Comparison of ENCODE assay signal across 8 mouse cellular contexts in genomic region chr2:6720753-6721459, GRCm38 (mm10).
A peak's percentile ranks its signal among the peaks of the same experiment; 100 is the strongest.
DNase-seq lines count a peak whose midpoint lies in the region; ATAC-seq and TF ChIP-seq lines count a peak whose summit lies in the region.

No protein-coding gene starts in this region.

- intact Hi-C loops in heart, adult 2 months (cut with DNase I), result no loop called here
- intact Hi-C loops in heart, postnatal 36 days (cut with DNase I), result no loop called here

- peak overlapping the region; percentile 43 for H3K9ac ChIP-seq in heart, adult 2 months (ENCODE audit: low read depth, low read length)
- peak overlapping the region; percentile 65 for H3K9ac ChIP-seq in embryonic facial prominence, embryonic 13.5 days
- peak overlapping the region; percentile 56 for H3K9ac ChIP-seq in limb, embryonic 12.5 days (replicated peaks)
- peak overlapping the region; percentile 51 for H3K9ac ChIP-seq in midbrain, embryonic 15.5 days

- DNase-seq in heart, adult 2 months, result peak in 1 of 2 experiments; percentile 49
- no peak for DNase-seq in heart, postnatal 4 days
- peak; percentile 28 to 41 for DNase-seq in heart, postnatal 36 days
- peak; percentile 78 for DNase-seq in thymus, postnatal 0 days (ENCODE audit: low spot score)

- peaks cover 2% of the 10 kb centered on the region for H3K4me1 ChIP-seq in heart, adult 2 months (ENCODE audit: control insufficient read depth, insufficient read depth, low read length)
- peaks cover 16% of the 10 kb centered on the region for H3K4me1 ChIP-seq in embryonic facial prominence, embryonic 13.5 days
- H3K4me1 ChIP-seq in limb, embryonic 12.5 days (replicated peaks), result peaks cover 27% of the 10 kb centered on the region
- peaks cover 31% of the 10 kb centered on the region for H3K4me1 ChIP-seq in midbrain, embryonic 15.5 days

- 42% methylated on average over 11 of the region's 11 CpGs for WGBS in heart, adult 2 months
- WGBS in embryonic facial prominence, embryonic 13.5 days, result 19% methylated on average over 11 of the region's 11 CpGs
- 10% methylated on average over 11 of the region's 11 CpGs for WGBS in limb, embryonic 12.5 days
- 29% methylated on average over 11 of the region's 11 CpGs for WGBS in midbrain, embryonic 15.5 days

- peak overlapping the region; percentile 59 for H3K27ac ChIP-seq in heart, adult 2 months
- peak overlapping the region; percentile 66; the same call in 1 of the 2 replicates for H3K27ac ChIP-seq in embryonic facial prominence, embryonic 13.5 days
- peak overlapping the region; percentile 66 for H3K27ac ChIP-seq in limb, embryonic 12.5 days
- H3K27ac ChIP-seq in midbrain, embryonic 15.5 days, result peak overlapping the region; percentile 82

- no peaks in the 10 kb centered on the region for H3K27me3 ChIP-seq in heart, adult 2 months (ENCODE audit: control insufficient read depth, insufficient read depth, low read length)
- peaks cover 4% of the 10 kb centered on the region; the same call in 1 of the 2 replicates for H3K27me3 ChIP-seq in embryonic facial prominence, embryonic 13.5 days
- no peaks in the 10 kb centered on the region for H3K27me3 ChIP-seq in limb, embryonic 12.5 days
- no peaks in the 10 kb centered on the region for H3K27me3 ChIP-seq in midbrain, embryonic 15.5 days (replicated peaks)

- peak; percentile 66 for ATAC-seq in activated CD4-positive, CD25-positive, alpha-beta regulatory T cell, adult 4 months
- ATAC-seq in embryonic facial prominence, embryonic 13.5 days (ENCODE audit: insufficient number of reproducible peaks, insufficient read depth, low FRiP score, low TSS enrichment, low read depth), result peak; percentile 37; the same call in 1 of the 2 replicates
- peak; percentile 87 for ATAC-seq in limb, embryonic 12.5 days (ENCODE audit: insufficient number of reproducible peaks, insufficient read depth, low FRiP score, low TSS enrichment, low read depth)
- ATAC-seq in midbrain, embryonic 15.5 days (replicated peaks), result peak; percentile 79

- TF ChIP-seq EP300 in heart, adult 2 months (IDR thresholded peaks at IDR 0.05; ENCODE audit: insufficient read depth, low read depth, low read length), result no peak

- no peak overlapping the region for H3K4me3 ChIP-seq in heart, adult 2 months
- peak overlapping the region; percentile 42 for H3K4me3 ChIP-seq in embryonic facial prominence, embryonic 13.5 days
- H3K4me3 ChIP-seq in limb, embryonic 12.5 days (replicated peaks), result peak overlapping the region; percentile 42
- peak overlapping the region; percentile 37 for H3K4me3 ChIP-seq in midbrain, embryonic 15.5 days

- no peaks in the 10 kb centered on the region for H3K36me3 ChIP-seq in heart, adult 2 months (ENCODE audit: control insufficient read depth, insufficient read depth, low read length)
- H3K36me3 ChIP-seq in embryonic facial prominence, embryonic 13.5 days, result no peaks in the 10 kb centered on the region
- H3K36me3 ChIP-seq in limb, embryonic 12.5 days, result no peaks in the 10 kb centered on the region
- H3K36me3 ChIP-seq in midbrain, embryonic 15.5 days (replicated peaks), result no peaks in the 10 kb centered on the region

- no peaks in the 10 kb centered on the region for H3K79me2 ChIP-seq in heart, adult 2 months (replicated peaks; ENCODE audit: control insufficient read depth, insufficient read depth, low read length)

- H3K4me2 ChIP-seq in embryonic facial prominence, embryonic 13.5 days, result peak overlapping the region; percentile 86
- peak overlapping the region; percentile 89 for H3K4me2 ChIP-seq in limb, embryonic 12.5 days
- H3K4me2 ChIP-seq in midbrain, embryonic 15.5 days, result peak overlapping the region; percentile 78

- no peak for TF ChIP-seq CTCF in heart, adult 2 months (IDR thresholded peaks at IDR 0.05)

- H3K9me3 ChIP-seq in embryonic facial prominence, embryonic 13.5 days, result no peaks in the 10 kb centered on the region
- no peaks in the 10 kb centered on the region for H3K9me3 ChIP-seq in limb, embryonic 12.5 days
- H3K9me3 ChIP-seq in midbrain, embryonic 15.5 days, result no peaks in the 10 kb centered on the region

- no peak for TF ChIP-seq POLR2A in heart, adult 2 months (IDR thresholded peaks at IDR 0.05; ENCODE audit: insufficient read depth, low read depth, low read length)

Comparison
In these comparisons a context has a peak if more than half of its experiments do, and no peak if none do; other contexts are left out.
1. ATAC-seq: peak in every context shown above with its lines; median percentile 87 in limb, embryonic 12.5 days; 79 in midbrain, embryonic 15.5 days; 66 in activated CD4-positive, CD25-positive, alpha-beta regulatory T cell, adult 4 months; 37 in embryonic facial prominence, embryonic 13.5 days.